Mouse (Mus musculus) E14TG2a.4 (cell line): ENCODE results near the gene Cyp4v3.

Experiments used
- CTCF ChIP-seq: conservative IDR thresholded peaks from 2 replicates; pipeline ENCODE4 v1.5.1; 2014; ENCODE audit warnings: low read length
- NANOG ChIP-seq: IDR thresholded peaks from 2 replicates; pipeline ENCODE4 v1.6.1; 2014; ENCODE audit warnings: borderline replicate concordance, low read length, mixed read lengths

DNA sequence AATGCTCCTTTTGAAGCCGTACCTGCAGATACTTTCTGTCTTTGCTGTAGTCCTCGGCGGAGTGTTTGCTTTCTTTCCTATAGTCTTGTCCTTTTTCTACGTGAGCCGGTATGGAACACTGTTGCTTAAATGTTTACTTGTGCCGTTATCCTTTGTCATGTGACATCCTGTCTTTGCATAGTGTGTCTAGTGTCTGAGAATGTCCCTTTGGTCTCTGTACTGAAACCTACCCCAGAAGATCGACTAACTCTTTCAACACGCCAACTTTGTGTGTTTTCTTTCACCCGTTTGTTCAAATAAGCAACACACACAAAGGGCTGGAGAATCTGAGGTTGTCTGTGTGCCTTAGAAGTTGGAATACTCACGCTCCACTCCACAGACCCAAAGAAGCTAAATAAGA is 71.1 kb downstream of the Cyp4v3 start, which contains the start of gene F11:
- no peak for TF ChIP-seq CTCF
- no peak for TF ChIP-seq NANOG
